Mouse (Mus musculus) megakaryocyte, embryonic 14.5 days (primary cell): ENCODE measurements around the gene Ech1. TPM values are rescaled to one million over a fixed set of nuclear protein-coding genes. Genes with fewer than 3 reads are reported as not detected.

Experiments used
- H3K27me3 ChIP-seq: replicated peaks from 2 replicates; pipeline ENCODE3; 2012; ENCODE audit warnings: inconsistent platforms
- H3K36me3 ChIP-seq: replicated peaks from 2 replicates; pipeline ENCODE3; 2012; ENCODE audit warnings: low read length, inconsistent platforms, mixed read lengths
- H3K4me1 ChIP-seq: 2 replicates; pipeline ENCODE4 v1.6.1; 2012; ENCODE audit warnings: inconsistent platforms
- H3K4me3 ChIP-seq: replicated peaks from 2 replicates; pipeline ENCODE3; 2012; ENCODE audit warnings: moderate library complexity, mild to moderate bottlenecking, inconsistent platforms
- H3K9me3 ChIP-seq: 2 replicates; pipeline ENCODE4 v1.6.1; 2012; ENCODE audit warnings: inconsistent platforms
- FLI1 ChIP-seq: IDR thresholded peaks from 2 replicates; pipeline ENCODE4 v1.6.1; 2012; ENCODE audit warnings: low read length, inconsistent platforms, mixed read lengths
- GATA1 ChIP-seq: IDR thresholded peaks from 3 replicates; pipeline ENCODE4 v1.6.1; 2012; ENCODE audit warnings: mixed read lengths, low read length, inconsistent platforms, borderline replicate concordance
- polyA plus RNA-seq: library from polyadenylated mRNA; stranded (reverse); fragments of >175 nt; gene quantifications from 2 replicates; pipeline ENCODE4 v1.2.3, GENCODE M21; 2012; ENCODE audit warnings: low replicate concordance; ENCODE audit not compliant: insufficient read depth

Ech1 gene
- polyA plus RNA-seq, 1 experiment, result 64.8 TPM

DNA sequence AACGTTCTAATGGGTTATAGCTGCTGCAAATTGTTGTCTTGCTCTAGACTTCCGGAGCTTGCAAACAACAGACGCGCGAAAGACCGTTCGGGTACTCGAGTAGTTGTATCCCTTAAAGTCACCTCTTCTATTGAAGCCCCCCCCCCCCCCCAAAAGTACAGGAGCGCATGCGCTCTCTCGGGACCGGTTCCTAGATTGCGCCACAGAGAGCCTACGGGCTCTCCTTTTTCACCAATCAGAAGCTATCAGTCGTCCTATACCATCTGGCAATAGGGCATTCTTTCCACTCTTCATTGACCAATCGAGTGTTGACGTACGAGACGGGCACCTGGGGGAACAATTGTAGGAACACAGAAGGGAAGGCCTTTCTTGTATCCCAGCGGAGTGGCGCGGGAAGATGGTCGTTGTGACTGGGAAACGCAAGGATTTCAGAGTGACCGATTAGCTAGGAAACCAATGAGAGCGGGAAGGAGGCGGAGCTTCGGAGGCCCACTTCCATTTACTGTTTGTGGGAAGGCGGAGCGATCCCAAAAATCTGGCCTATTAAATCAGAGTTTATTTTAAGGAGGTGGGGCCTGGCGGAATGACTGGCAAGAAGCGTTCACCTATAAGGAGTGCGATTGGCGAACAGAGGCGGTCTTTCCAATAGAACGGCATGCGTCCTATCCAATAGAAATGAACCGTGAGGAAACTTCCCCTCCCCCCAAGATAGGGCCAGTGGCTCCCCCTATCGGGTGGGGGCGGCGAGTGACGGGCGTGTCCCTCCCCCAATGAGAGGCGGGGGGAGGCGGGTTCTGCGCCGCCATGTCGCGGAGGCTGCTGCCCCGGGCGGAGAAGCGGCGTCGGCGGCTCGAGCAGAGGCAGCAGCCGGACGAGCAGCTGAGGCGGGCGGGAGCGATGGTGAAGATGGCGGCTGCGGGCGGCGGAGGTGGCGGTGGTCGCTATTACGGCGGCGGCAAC is 14.6 kb upstream of the Ech1 start:
- Histone ChIP-seq H3K4me1 (peaks cover 65% of the 10 kb centered on the region), H3K36me3 (peaks cover 36% of the 10 kb centered on the region), H3K4me3 (peak overlapping the region; percentile 99), H3K27me3 (no peaks in the 10 kb centered on the region), H3K9me3 (no peaks in the 10 kb centered on the region)
- TF ChIP-seq GATA1 (0 out of 3 replicates have a peak, but pooled peaks have one; percentile 28), FLI1 (no peak)

- Histone ChIP-seq H3K4me1 (peaks cover 67% of the 10 kb centered on the region), H3K36me3 (peaks cover 45% of the 10 kb centered on the region), H3K9me3 (no peaks in the 10 kb centered on the region), H3K4me3 (peak overlapping the region; percentile 99), H3K27me3 (no peaks in the 10 kb centered on the region)
- TF ChIP-seq GATA1, result no peak
- no peak for TF ChIP-seq FLI1
These were observed 13.8 kb upstream of the Ech1 start for GRCm38 (mm10) chr7:28811228-28811627.

DNA sequence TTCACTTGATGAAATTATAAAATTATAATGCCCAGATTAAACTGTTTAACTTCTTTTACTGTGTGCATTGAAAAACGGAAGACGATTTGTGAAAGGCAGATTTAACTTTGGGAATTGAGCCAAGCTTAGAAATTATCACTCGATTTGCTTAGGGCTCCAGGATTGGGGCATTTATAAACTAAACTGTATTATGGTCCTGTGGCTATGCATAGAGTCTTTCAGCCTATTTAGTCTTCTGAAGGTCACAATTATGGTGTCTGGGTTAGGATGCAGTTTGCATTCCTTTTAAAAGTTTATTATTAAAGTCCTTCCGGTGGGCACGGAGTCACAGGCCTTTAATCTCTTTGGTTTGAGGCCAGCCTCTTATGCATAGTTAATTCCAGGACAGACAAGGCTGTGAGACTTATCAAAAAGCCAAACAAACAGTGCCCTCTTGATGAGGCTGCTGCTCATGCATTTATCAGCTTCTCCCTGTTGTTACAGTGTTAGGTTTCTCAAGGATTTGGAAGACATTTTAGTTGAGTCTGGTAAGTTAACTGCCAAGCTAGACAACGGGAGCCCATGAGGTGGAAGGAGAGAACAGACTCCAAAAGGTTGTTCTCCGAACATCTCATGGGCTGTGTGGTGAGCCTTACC is 13.3 kb upstream of the Ech1 start:
- TF ChIP-seq FLI1 (no peak), GATA1 (no peak)
- Histone ChIP-seq H3K36me3 (peaks cover 50% of the 10 kb centered on the region), H3K4me1 (peaks cover 69% of the 10 kb centered on the region), H3K9me3 (no peaks in the 10 kb centered on the region), H3K27me3 (no peaks in the 10 kb centered on the region), H3K4me3 (peak overlapping the region; percentile 99)

DNA sequence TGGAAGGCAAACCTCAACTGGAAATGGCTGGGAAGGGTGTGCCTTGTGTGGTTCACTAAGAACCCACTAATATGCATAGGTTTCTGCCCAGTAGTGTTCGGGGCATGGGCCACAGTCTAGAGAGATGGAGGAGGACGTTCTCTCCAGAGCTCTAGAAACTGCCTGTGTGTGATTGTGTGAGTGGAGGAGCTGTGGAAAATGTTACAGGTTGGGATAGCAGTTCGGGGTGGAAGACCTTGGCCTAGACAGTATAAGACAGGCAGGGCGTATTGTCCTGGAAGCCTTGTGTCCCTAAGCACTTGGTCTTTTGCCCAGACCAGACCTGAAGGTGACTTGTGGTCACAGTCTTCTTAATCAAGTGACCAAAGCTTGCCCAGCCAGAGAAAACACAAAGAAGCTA is 12.6 kb upstream of the Ech1 start:
- peaks cover 71% of the 10 kb centered on the region for H3K4me1 ChIP-seq
- H3K27me3 ChIP-seq, result no peaks in the 10 kb centered on the region
- H3K9me3 ChIP-seq, result no peaks in the 10 kb centered on the region
- H3K4me3 ChIP-seq, result peak overlapping the region; percentile 99
- TF ChIP-seq FLI1, result no peak
- TF ChIP-seq GATA1, result no peak
- peaks cover 57% of the 10 kb centered on the region for H3K36me3 ChIP-seq

- peak overlapping the region; percentile 99 for H3K4me3 ChIP-seq
- peaks cover 71% of the 10 kb centered on the region for H3K4me1 ChIP-seq
- H3K27me3 ChIP-seq, result no peaks in the 10 kb centered on the region
- H3K36me3 ChIP-seq, result peaks cover 62% of the 10 kb centered on the region
- H3K9me3 ChIP-seq, result no peaks in the 10 kb centered on the region
- no peak for TF ChIP-seq GATA1
- TF ChIP-seq FLI1, result no peak
These were observed 12.1 kb upstream of the Ech1 start for GRCm38 (mm10) chr7:28812949-28813348.

DNA sequence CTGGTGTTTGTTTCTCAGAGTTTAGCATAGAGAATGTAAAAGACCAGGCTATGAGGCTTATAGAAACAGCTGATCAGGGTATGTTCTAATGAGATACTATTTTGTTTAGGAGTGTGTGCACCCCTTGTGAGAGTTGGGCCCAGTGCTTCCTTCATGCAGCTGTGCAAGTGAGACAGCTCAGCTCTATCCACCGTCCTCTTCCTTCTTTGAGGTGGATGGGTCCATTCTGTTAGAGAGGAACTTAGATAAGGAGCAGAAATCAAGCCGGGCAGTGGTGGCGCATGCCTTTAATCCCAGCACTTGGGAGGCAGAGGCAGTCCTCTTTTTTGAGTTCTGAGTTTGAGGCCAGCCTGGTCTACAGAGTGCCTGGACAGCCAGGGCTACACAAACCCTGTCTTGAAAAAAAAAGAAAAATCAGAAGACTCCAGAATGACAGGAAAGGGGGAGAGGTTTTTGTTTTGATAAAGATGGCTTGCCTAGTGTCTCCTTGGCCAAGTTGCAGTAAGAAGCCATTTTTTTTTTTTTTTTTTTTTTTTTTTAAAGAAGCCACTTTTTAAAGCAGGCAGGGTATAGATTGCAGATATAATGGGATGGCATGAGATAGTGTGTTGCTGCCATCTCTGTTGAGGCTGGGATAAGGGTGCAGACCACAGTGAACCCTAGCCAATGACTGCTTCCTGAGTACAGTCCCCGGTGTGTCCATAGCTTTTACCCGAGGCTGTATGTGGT is 10.5 kb upstream of the Ech1 start:
- peaks cover 76% of the 10 kb centered on the region for H3K36me3 ChIP-seq
- no peaks in the 10 kb centered on the region for H3K27me3 ChIP-seq
- no peak overlapping the region for H3K4me3 ChIP-seq
- H3K4me1 ChIP-seq, result peaks cover 78% of the 10 kb centered on the region
- no peak for TF ChIP-seq GATA1
- no peak for TF ChIP-seq FLI1
- H3K9me3 ChIP-seq, result no peaks in the 10 kb centered on the region

DNA sequence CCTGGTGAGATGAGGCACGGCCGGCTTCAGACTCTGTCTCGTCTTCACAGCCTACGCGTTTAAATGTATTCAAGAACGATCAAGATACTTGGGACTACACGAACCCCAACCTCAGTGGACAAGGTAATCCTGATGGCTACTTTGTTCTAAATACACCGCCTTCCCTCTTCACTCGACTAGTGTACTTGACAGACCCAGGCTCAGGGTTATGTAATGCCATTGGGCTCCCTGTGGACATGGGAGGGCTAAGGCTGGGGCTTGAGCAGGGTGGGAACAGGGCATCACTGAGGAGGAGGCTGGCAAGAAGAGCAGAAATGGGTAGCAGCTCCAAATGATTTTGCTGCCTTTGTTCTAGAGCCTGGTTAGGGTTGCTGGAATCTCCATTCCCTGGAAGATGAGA is 9.8 kb upstream of the Ech1 start:
- Histone ChIP-seq H3K4me3 (no peak overlapping the region), H3K9me3 (no peaks in the 10 kb centered on the region), H3K4me1 (peaks cover 82% of the 10 kb centered on the region), H3K36me3 (peaks cover 84% of the 10 kb centered on the region), H3K27me3 (no peaks in the 10 kb centered on the region)
- TF ChIP-seq GATA1 (no peak), FLI1 (no peak)

- Histone ChIP-seq H3K4me1 (peaks cover 92% of the 10 kb centered on the region), H3K27me3 (no peaks in the 10 kb centered on the region)
- TF ChIP-seq FLI1 (no peak), GATA1 (no peak)
These were observed 8.8 kb upstream of the Ech1 start for GRCm38 (mm10) chr7:28816201-28816600.

DNA sequence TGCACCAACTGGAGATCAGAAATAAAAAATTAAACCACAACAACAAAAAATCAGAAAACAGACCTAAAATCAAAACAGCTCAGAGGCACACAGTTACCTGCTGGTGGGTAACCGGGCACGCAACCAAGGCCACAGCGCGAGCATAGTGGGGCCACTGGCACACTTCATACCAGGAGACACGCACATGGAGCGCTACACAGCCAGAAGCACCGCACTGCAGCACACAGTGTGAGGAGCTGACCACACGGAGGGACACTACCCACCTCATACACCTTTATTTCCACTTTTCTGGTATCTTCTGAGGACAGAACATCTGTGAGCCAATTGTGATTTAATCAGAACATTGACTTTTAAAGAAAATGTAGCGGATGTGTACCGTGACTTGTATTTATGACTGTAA is 8.1 kb upstream of the Ech1 start:
- H3K36me3 ChIP-seq, result peaks cover 99% of the 10 kb centered on the region
- TF ChIP-seq FLI1 (no peak), GATA1 (no peak)
- H3K4me1 ChIP-seq, result peaks cover 98% of the 10 kb centered on the region
- H3K4me3 ChIP-seq, result peak overlapping the region; percentile 76
- H3K27me3 ChIP-seq, result no peaks in the 10 kb centered on the region
- no peaks in the 10 kb centered on the region for H3K9me3 ChIP-seq

More at GRCm38 (mm10) chr7:28816201-28816600, 8.8 kb upstream of the Ech1 start:
- H3K9me3 ChIP-seq, result no peaks in the 10 kb centered on the region
- peak overlapping the region; percentile 11 for H3K4me3 ChIP-seq
- H3K36me3 ChIP-seq, result peaks cover 93% of the 10 kb centered on the region

DNA sequence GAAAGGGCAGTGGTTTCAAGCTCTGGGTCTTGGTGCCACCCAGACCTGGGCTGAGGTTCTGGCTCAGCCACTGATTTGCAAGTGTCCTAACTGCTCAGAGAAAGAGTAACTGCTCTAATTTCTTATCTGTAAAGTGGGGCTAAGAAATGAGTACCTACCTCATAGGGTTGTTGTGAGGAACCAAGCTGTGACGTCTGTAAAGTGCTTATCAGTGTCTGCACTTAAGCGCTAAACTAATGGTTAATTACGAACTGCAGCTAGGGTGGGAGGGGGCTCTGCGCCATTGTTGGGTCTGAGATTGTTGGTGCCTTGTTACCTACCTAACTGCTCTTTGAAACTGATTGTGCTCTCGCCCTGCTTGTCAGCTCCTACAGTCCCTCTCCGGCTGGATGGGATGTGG is 7.5 kb upstream of the Ech1 start:
- Histone ChIP-seq H3K9me3 (no peaks in the 10 kb centered on the region), H3K4me3 (no peak overlapping the region), H3K27me3 (no peaks in the 10 kb centered on the region), H3K4me1 (peaks cover 98% of the 10 kb centered on the region), H3K36me3 (peaks cover 99% of the 10 kb centered on the region)
- TF ChIP-seq FLI1 (no peak), GATA1 (no peak)
